Mouse (Mus musculus) myocyte (in vitro differentiated cells): ENCODE measurements around the gene Rassf9.

Experiments
- MYOG ChIP-seq, 3 experiments: IDR thresholded peaks; one replicate each; pipeline ENCODE4 v1.6.1; 2011; ENCODE audit warnings: control low read depth in 2 of 3, low read depth in 2 of 3, mild to moderate bottlenecking in 2 of 3; ENCODE audit not compliant: insufficient read length in 2 of 3, control insufficient read depth in 1 of 3, insufficient read depth in 1 of 3
- TCF12 ChIP-seq: IDR thresholded peaks from one replicate; pipeline ENCODE4 v1.6.1; 2011; ENCODE audit warnings: mild to moderate bottlenecking, control low read depth; ENCODE audit not compliant: poor library complexity, insufficient read depth, severe bottlenecking

DNA sequence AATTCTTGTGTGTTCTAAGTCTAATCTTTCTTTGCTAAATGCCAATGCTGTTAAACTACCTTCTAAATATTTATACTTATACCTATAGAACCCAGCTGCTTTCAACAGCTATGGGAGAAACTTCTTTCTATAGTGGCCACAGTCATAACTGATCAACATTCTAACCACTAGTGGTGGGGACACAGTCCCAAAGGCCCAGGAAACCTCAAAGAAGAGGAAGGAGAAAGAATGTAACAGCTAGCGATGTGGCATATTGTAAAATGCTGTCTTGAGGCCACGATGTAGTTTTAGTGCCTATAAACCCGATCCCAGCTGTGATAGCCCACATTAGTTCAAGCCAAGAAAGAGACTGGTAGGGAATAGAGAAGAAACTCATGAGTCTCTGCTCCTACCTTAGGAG lies 65.9 kb downstream of the Rassf9 start:
- no peak for TF ChIP-seq TCF12
- no peak for TF ChIP-seq MYOG (IDR thresholded peaks at IDR 0.05; ENCODE audit: control insufficient read depth in 1 of 3, insufficient read depth in 1 of 3, insufficient read length in 2 of 3, low read depth in 2 of 3)
